Mouse (Mus musculus): ENCODE data around the gene Cat. TPM values are rescaled to one million over a fixed set of nuclear protein-coding genes. Genes with fewer than 3 reads are reported as not detected.

Gene Cat
- polyA plus RNA-seq (2015; fragmentation: Nextera tagmentation; extraction: Ambion mirVana): 70.9 and 75.4 TPM in 2 replicates

DNA sequence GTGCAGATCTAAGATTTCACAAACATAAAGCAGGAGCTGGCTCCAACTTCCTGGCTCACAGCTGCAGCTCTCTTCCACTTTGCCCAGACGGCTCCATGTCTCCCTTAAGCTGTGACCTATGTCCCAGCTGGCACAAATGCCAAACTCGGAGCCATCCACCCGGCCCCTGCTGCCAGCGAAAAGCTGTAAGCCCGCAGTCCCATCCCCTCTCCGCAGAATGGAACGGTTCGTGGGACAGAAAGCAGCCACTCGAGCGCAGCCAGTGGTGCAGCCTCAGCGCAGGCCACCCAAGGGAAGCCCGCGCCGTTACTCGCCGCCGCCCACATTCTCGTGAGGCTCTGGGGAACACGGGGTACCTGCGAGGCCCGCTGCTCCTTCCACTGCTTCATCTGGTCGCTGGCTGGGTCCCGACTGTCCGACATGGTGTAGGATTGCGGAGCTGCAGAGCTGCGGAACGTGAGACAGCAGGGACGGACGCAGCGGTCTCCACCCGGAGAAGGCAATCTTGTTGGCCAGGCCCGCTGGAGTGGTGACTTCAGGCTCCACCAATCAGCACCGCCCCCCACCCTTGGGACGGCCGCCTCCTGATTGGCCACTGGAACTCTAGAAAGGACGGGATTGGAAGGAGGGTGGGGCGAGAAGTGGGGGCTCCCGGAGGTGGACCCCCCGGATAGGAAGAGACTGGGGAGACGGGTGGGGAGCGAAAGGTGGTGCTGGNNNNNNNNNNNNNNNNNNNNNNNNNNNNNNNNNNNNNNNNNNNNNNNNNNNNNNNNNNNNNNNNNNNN, at the start of gene Cat:
TSS of gene Cat (minus strand) at position 544 of the 785 bp plus-strand sequence.
- Histone ChIP-seq H3K36me3 (no peaks in the 10 kb centered on the region), H3K27me3 (no peaks in the 10 kb centered on the region), H3K4me1 (peaks cover 19% of the 10 kb centered on the region), H3K4me3 (peak within 1 kb of the TSS; percentile 80), H3K9ac (peak within 1 kb of the TSS; percentile 86), H3K4me2 (replicated peaks) (peak within 1 kb of the TSS; percentile 77), H3K27ac (peak within 1 kb of the TSS; percentile 97), H3K9me3 (no peaks in the 10 kb centered on the region)
- ATAC-seq (ENCODE audit: low FRiP score, low read depth): peak; percentile 99
- 0% methylated on average over 41 of the region's 41 CpGs for WGBS

DNA sequence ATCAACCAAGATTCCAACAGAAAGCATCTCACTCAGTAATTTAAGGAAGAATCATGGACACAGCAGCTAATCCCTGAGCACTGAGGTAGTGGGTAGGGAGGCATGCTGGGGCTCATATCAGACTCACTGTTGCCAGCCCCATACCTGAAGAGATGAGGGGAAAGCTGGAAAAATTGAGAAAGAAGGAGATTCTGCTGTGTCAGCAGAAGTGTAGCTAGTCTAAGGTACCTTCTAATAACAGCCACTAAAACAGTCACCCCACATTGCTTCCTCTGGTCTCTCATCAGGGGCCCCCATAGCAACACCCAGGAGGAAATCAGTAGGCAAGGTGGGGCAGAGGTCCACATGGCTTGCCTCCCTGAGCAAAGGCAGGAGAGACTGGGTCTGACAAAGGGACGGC, 40.6 kb upstream of the Cat start:
- no peak for ATAC-seq (ENCODE audit: low FRiP score, low read depth)
- no peak overlapping the region for H3K27ac ChIP-seq
- H3K4me3 ChIP-seq: no peak overlapping the region
- H3K4me2 ChIP-seq (replicated peaks): no peak overlapping the region
- no peaks in the 10 kb centered on the region for H3K27me3 ChIP-seq
- no peak overlapping the region for H3K9ac ChIP-seq
- no peaks in the 10 kb centered on the region for H3K36me3 ChIP-seq
- no peaks in the 10 kb centered on the region for H3K9me3 ChIP-seq
- H3K4me1 ChIP-seq: no peaks in the 10 kb centered on the region
- 76% methylated on average over 1 of the region's 1 CpGs for WGBS

DNA sequence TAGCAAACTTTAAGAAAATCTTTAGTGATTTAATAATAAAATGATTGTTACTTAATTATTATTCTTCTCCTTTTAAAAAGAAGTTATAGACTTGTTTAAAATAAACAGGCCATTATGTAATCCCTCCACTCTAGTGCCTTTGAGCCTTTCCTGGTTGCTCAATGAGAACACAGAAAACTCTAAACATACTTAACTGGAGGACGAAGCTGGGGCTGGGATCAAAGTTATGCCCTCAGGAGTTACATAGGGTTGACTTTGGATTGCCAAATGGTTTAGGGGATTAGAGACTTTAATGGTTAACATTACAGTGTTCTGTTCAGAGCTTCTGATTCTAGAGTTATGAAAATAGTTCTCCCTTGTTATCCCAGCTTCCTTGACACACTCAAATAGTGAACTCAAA, 31.5 kb upstream of the Cat start:
- H3K4me3 ChIP-seq: no peak overlapping the region
- H3K9ac ChIP-seq: no peak overlapping the region
- no peak for ATAC-seq (ENCODE audit: low FRiP score, low read depth)
- 43% methylated on average over 1 of the region's 1 CpGs for WGBS
- no peaks in the 10 kb centered on the region for H3K27me3 ChIP-seq
- no peaks in the 10 kb centered on the region for H3K36me3 ChIP-seq
- H3K4me2 ChIP-seq (replicated peaks): no peak overlapping the region
- H3K9me3 ChIP-seq: no peaks in the 10 kb centered on the region
- no peak overlapping the region for H3K27ac ChIP-seq
- no peaks in the 10 kb centered on the region for H3K4me1 ChIP-seq

DNA sequence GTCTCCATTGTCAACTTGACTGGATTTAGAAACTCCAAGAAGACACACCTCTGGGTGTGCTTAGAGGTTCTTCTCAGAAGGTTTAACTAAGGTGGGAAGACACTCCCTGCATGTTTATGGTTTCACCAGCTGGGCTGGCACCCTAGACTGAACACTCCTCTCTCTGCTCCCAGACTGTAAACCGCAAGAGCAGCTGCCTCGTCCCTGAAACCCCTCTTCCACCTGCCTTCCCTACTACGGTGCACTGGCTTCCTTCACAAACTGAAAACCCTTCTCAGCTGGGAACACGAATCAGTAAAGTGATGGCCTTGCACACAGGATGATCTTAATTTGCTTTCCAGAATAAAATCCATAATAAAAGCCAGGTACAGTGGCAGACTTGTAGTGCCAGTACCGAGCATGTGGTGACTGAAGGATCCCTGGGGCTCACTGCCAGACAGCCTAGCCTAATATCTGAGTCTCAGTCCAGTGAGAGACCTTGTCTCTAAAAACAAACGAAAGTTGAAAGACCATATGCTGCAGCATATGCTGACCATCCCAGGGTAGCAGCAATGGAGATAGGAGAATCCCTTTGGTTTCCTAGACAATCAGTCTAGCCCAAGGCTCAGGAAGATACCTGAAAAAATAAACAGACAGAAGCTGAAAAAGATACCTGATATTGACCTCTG, 30.7 kb upstream of the Cat start:
- no peaks in the 10 kb centered on the region for H3K27me3 ChIP-seq
- H3K27ac ChIP-seq: no peak overlapping the region
- no peaks in the 10 kb centered on the region for H3K9me3 ChIP-seq
- ATAC-seq (ENCODE audit: low FRiP score, low read depth): no peak
- H3K9ac ChIP-seq: no peak overlapping the region
- no peak overlapping the region for H3K4me2 ChIP-seq (replicated peaks)
- WGBS: 65% methylated on average over 6 of the region's 6 CpGs
- H3K4me1 ChIP-seq: no peaks in the 10 kb centered on the region
- no peak overlapping the region for H3K4me3 ChIP-seq
- H3K36me3 ChIP-seq: no peaks in the 10 kb centered on the region

DNA sequence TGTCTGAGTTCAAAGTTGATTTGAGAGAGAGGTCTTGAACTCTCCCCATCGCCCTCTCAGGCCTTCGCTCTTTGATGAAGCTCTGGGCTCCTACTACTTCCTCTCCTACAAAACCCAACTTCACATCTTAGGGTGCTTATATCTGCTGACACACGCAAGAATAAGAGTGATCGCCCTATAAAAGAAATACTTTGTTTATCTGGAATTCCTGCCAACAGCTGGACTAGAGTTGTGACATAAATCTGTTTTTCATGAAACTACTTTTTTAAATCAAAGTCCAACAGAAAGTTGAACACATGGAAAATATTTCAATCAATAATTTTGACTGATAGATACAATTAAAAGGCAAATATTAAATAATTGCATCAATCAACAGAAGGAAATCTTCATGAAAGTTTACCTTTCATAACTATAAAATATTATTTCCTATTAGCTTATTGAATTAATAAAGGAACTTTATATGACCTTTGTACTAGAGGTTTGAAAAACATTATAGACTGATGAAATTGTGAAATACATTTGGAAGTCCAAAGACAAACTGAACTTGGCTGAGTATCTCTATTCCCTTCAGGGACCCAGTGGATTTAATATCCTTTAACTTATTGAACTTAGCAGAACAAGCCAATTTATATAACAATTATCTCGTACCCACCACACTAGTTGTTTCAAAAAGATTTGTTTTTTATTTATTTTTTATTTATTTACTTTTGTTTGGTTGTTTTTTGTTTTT, 27.3 kb upstream of the Cat start:
- no peak for ATAC-seq (ENCODE audit: low FRiP score, low read depth)
- Histone ChIP-seq H3K36me3 (no peaks in the 10 kb centered on the region), H3K4me1 (no peaks in the 10 kb centered on the region), H3K9me3 (no peaks in the 10 kb centered on the region), H3K27ac (no peak overlapping the region), H3K27me3 (no peaks in the 10 kb centered on the region), H3K9ac (no peak overlapping the region), H3K4me2 (replicated peaks) (no peak overlapping the region), H3K4me3 (no peak overlapping the region)
- WGBS: 85% methylated on average over 5 of the region's 5 CpGs

DNA sequence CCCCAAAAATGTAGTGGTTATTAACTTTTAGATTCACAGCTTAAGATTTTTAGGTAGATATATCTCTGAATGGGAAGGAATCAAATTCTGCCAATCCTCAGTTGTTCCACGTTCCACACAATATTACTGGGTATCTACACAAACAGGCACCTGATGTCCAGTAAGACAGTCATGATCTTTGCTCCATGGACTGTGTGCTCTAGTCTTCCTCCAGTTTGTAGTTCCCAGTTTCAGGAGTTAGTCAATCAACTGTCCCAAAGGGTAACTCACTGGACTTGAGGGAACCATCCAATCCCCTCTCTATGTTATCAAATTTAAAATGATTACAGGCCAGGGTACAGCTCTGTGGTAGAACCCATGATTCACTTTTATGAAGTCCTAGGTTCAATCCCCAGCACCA, 26.7 kb upstream of the Cat start:
- no peak overlapping the region for H3K4me2 ChIP-seq (replicated peaks)
- H3K4me3 ChIP-seq: no peak overlapping the region
- 92% methylated on average over 1 of the region's 1 CpGs for WGBS
- no peaks in the 10 kb centered on the region for H3K4me1 ChIP-seq
- H3K9me3 ChIP-seq: no peaks in the 10 kb centered on the region
- ATAC-seq (ENCODE audit: low FRiP score, low read depth): no peak
- no peak overlapping the region for H3K9ac ChIP-seq
- no peak overlapping the region for H3K27ac ChIP-seq
- no peaks in the 10 kb centered on the region for H3K36me3 ChIP-seq
- no peaks in the 10 kb centered on the region for H3K27me3 ChIP-seq

DNA sequence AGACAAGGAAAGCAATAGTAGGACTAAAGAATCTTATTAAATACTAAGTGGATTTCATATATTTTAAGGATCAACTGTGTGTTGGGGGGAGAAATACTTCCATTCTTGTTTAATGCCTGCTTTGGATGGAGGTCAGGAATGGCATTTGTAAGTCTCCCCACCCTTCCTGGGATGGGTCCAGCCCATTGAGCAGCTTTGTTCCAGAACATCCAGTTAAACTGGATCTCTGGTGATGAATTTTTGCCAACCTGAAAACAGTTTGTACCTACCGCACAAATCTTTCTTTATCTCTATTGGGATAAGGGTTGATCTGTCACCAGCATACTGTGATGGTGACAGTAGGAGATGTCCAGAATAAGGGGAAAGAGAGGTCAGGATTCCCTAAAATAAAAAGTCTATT, 26.1 kb upstream of the Cat start:
- Histone ChIP-seq H3K4me1 (no peaks in the 10 kb centered on the region), H3K36me3 (no peaks in the 10 kb centered on the region), H3K27ac (no peak overlapping the region), H3K4me2 (replicated peaks) (no peak overlapping the region), H3K4me3 (no peak overlapping the region), H3K9ac (no peak overlapping the region), H3K27me3 (no peaks in the 10 kb centered on the region), H3K9me3 (no peaks in the 10 kb centered on the region)
- 97% methylated on average over 1 of the region's 1 CpGs for WGBS
- no peak for ATAC-seq (ENCODE audit: low FRiP score, low read depth)

DNA sequence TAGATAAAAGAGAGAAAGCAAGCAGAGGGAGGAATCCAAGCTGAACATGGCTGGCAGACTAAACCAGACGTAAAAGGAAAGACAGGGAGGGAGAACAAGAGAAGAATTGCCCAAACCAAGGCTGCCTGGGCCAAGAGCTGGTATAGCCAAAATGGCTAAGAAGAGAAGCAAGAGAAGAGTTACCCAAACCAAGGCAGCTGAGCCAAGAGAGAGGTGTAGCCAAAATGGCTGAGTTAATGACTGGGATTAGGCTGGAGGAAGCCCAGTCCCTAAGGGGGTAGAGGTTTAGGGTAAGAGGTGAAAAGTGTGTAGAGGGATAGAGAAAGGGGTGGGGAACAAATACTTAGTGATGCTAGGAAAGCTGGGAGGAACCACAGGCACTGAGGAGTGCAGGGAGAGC, 22.7 kb upstream of the Cat start:
- no peak overlapping the region for H3K27ac ChIP-seq
- no peaks in the 10 kb centered on the region for H3K27me3 ChIP-seq
- no peak for ATAC-seq (ENCODE audit: low FRiP score, low read depth)
- no peaks in the 10 kb centered on the region for H3K4me1 ChIP-seq
- peaks cover 4% of the 10 kb centered on the region for H3K9me3 ChIP-seq
- no peaks in the 10 kb centered on the region for H3K36me3 ChIP-seq
- WGBS: 90% methylated on average over 1 of the region's 1 CpGs
- H3K4me3 ChIP-seq: no peak overlapping the region
- no peak overlapping the region for H3K4me2 ChIP-seq (replicated peaks)
- H3K9ac ChIP-seq: no peak overlapping the region

DNA sequence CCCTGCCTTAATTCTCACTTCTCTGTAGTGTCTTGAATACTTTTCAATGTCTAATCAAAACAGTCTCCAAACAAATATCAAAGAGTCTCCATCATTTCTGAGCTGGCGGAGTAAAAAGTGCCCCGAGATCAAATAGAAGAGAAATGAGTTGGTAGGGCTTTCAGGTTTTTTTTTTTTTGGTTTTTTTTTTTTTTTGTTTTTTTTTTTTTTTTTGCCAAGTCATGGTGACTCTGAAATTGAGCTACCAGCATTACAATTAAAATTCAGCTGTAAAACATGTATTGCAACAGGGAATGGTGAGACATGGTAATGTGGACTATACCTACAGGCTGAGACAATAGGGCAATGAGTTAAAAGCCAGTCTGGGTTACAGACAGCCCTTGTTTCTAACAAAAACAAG, 21.0 kb upstream of the Cat start:
- Histone ChIP-seq H3K4me1 (no peaks in the 10 kb centered on the region), H3K4me3 (no peak overlapping the region), H3K36me3 (no peaks in the 10 kb centered on the region), H3K4me2 (replicated peaks) (no peak overlapping the region), H3K27me3 (no peaks in the 10 kb centered on the region), H3K27ac (no peak overlapping the region), H3K9me3 (peaks cover 4% of the 10 kb centered on the region), H3K9ac (no peak overlapping the region)
- no peak for ATAC-seq (ENCODE audit: low FRiP score, low read depth)
- 92% methylated on average over 2 of the region's 2 CpGs for WGBS

DNA sequence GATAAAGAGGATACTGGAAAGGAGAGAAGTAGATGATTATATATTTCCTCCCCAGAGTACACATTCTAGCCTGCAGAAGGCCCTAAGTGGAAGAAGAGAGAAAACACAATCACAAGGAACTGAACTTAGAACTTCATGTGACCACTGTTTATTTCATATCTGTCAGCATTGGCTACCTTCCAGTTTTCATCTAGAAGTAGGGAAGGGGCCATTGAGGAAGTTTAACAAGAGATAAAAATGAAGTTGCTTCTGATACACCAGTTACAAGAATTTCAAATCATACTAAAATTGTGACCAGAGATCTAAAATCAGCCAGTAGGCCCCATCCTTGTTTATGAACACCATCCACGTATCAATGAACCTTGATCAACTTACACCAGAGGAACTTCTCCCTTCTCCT, 19.5 kb upstream of the Cat start:
- no peaks in the 10 kb centered on the region for H3K4me1 ChIP-seq
- no peak overlapping the region for H3K4me3 ChIP-seq
- peaks cover 4% of the 10 kb centered on the region for H3K9me3 ChIP-seq
- H3K9ac ChIP-seq: no peak overlapping the region
- no peak for ATAC-seq (ENCODE audit: low FRiP score, low read depth)
- no peaks in the 10 kb centered on the region for H3K27me3 ChIP-seq
- WGBS: 90% methylated on average over 1 of the region's 1 CpGs
- H3K4me2 ChIP-seq (replicated peaks): no peak overlapping the region
- H3K27ac ChIP-seq: no peak overlapping the region
- H3K36me3 ChIP-seq: no peaks in the 10 kb centered on the region

DNA sequence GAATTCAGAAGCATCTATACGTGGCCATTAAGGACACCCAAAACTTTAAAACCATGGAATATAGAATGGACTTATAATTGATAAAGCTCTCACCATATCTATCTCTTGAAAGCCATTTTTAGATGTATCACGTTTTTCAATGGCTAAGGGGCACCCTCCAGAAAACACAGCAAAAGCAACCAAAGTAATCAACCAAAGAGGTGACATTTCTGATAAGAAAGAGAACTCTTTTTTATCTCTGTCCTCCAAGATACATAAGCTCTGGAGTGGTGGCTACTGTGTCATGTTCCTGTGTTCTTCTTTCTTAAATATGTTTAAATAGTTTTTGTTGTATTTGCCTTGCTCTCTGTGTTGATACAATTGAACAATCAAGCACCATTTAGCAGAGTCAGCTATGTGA, 15.8 kb upstream of the Cat start:
- Histone ChIP-seq H3K9ac (no peak overlapping the region), H3K27ac (no peak overlapping the region), H3K4me3 (no peak overlapping the region), H3K36me3 (no peaks in the 10 kb centered on the region), H3K9me3 (peaks cover 4% of the 10 kb centered on the region), H3K27me3 (no peaks in the 10 kb centered on the region), H3K4me2 (replicated peaks) (no peak overlapping the region), H3K4me1 (no peaks in the 10 kb centered on the region)
- ATAC-seq (ENCODE audit: low FRiP score, low read depth): no peak
- 69% methylated on average over 2 of the region's 2 CpGs for WGBS

DNA sequence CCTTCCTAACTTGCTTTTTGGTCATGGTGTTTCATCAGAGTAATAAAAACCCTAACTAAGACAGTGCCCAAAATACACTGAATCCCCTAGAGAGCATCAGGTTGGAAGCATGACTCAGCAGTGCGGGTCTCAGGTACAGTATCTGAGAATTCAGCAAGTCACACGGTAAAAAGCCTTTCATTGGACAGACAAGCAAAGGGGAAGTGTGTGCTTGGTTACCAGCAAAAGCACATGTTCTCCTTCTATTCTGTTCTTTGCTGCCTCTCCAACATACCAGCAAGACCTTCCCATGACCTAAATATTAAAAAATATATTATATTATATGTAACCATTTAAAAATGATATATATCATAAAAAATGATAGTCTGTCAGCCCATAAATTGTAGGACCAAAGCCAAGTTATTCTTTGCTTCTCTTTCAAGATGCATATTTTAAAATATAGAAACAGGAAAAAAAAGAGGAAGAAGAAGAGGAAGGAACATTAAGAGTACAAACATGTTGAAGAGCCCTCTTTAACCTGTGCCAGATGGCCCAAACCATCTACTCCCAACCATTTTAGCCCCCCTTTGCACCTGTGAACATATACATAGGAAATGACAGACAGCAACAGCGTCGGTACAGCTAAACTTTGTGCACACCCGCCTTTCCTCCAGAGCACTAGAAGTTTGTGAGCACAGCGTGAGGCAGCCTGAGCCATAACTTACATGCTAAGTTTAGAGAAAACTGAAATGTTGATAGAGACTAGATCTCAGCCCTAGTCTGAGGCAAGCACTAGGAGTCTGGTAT, 10.9 kb upstream of the Cat start:
- 85% methylated on average over 6 of the region's 6 CpGs for WGBS
- Histone ChIP-seq H3K36me3 (no peaks in the 10 kb centered on the region), H3K9me3 (no peaks in the 10 kb centered on the region), H3K9ac (no peak overlapping the region), H3K4me3 (no peak overlapping the region), H3K4me2 (replicated peaks) (no peak overlapping the region), H3K27ac (no peak overlapping the region), H3K4me1 (no peaks in the 10 kb centered on the region), H3K27me3 (no peaks in the 10 kb centered on the region)
- ATAC-seq (ENCODE audit: low FRiP score, low read depth): no peak

Measured in limb, embryonic 13.5 days (tissue).